Mouse (Mus musculus) CD8-positive naive resting alpha-beta T cell, adult 2 months (primary cell): ENCODE measurements around the gene Zbtb33.

Experiments used
- DNase-seq, 2 experiments: peaks; one replicate each; pipeline ENCODE4 v3.0.0; 2022; ENCODE audit warnings: low read depth in 2 of 2, low spot score in 2 of 2

The Zbtb33 gene

GRCm38 (mm10) chrX:38189552-38190457 lies at the start of gene Zbtb33:
Gene Zbtb33 (plus strand): TSS chrX:38189793.
- DNase-seq, result peak; percentile 80 to 82

GRCm38 (mm10) chrX:38159097-38159496 lies 30.5 kb upstream of the Zbtb33 start:
- DNase-seq, result no peak

- DNase-seq, result no peak
Measured at GRCm38 (mm10) chrX:38165315-38165714, 24.3 kb upstream of the Zbtb33 start.

GRCm38 (mm10) chrX:38166064-38166463 lies 23.5 kb upstream of the Zbtb33 start:
- no peak for DNase-seq

DNA sequence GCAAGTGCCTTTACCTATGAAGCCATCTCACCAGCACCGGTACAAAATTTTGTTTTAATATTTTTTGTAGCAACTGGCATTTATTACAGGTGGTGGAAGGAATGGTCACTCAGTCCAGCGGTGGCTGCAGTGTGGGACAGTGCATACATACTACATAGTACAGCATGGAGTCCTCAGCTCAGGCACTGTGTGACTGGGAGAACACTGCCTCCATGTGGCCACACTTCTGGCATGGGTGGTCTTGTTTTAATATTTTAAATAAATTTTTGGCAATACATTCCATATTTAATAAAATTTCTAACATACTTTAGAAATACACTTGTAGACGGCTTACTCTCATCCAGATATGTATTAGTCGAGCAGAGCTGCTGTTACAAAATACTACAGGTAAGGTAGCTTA lies 23.0 kb upstream of the Zbtb33 start:
- no peak for DNase-seq

- peak; percentile 33 to 39 for DNase-seq
Measured at GRCm38 (mm10) chrX:38179891-38180310, 9.7 kb upstream of the Zbtb33 start.

DNA sequence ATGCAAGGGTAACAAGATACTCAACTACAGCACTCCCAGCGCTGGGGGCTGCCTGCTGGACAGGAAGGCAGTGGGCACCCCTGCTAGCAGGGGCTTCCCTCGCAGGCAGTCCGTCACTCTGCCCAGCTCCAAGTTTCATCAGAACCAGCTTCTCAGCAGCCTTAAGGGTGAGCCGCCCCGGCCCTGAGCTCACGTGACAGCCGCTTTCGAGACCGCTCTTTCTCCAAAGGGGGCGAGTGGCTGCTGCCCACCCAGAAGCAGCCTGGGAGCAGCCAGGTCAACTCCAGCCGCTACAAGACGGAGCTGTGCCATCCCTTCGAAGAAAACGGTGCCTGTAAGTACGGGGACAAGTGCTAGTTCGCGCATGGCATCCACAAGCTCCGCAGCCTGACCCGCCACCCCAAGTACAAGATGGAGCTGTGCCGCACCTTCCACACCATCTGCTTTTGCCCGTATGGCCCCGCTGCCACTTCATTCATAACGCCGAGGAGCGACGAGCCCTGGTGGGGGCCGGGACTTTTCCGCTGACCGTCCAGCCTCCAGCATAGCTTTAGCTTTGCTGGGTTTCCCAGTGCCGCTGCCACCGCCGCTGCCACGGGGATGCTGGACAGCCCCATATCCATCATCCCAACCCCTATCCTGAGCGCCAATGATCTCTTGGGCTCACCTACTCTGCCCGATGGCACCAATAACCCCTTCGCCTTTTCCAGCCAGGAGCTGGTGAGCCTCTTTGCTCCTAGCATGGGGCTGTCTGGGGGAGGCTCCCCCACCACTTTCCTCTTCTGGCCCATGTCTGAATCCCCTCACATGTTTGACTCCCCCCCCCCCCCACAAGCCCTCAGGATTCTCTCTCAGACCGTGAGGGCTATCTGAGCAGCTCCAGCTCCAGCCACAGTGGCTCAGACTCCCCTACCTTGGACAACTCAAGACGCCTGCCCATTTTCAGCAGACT lies 8.7 kb upstream of the Zbtb33 start:
- DNase-seq, result peak; percentile 3 to 15

- DNase-seq, result peak; percentile 52 to 53
Measured at GRCm38 (mm10) chrX:38181608-38182258, 7.9 kb upstream of the Zbtb33 start.

GRCm38 (mm10) chrX:38185520-38185919 lies 4.1 kb upstream of the Zbtb33 start:
- no peak for DNase-seq

- no peak for DNase-seq
Measured at GRCm38 (mm10) chrX:38190458-38190764, 818 bp downstream of the Zbtb33 start.

- no peak for DNase-seq
Measured at GRCm38 (mm10) chrX:38201816-38202215, 12.2 kb downstream of the Zbtb33 start.

DNA sequence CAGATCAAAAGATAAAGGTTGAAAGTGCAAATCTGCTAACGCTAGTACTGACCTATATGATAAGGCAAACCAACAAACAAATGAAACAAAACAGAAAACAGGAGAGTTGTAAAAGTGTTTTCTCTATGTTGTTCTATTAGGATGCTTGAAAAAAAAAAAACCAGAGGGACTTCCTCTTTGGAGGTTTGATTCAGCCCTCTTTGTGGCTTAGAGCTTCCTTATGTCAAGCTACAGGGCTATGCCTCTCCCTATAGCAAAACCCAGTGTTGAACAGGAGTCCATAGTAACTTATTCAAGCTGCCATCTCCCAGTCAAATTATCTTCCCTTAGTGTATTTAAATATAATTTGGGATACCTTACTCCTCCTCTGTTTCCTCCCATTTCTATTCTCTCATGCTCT lies 17.8 kb downstream of the Zbtb33 start:
- no peak for DNase-seq

DNA sequence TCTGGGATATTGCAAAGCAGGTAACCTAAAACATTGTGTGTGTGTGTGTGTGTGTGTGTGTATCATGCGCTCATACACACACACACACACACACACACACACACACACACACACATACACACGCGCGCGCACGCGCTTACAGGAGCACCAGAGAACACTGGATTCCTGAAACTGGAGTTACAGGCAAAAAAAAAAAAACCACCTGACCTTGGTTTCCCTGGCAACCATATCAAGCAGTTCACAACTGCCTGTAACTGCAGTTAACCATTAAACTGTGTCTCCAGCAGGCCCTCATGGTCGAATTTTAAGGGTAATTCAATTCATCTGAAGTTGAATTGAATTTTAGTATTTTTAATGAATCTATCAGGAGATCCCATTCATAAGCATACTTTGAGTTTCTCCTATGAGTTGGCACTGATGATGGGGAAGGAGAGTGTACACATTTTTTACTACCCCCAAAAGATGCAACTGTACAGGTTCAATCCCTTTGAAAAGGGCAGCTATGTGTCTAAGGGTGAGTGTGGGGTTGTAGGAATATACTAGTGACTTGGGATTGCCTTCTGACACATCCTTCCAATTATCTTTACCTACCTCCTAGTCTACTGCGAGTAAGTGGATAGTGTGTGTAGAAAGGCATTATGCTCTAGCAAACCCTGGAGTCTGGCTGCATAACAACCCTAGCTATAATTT lies 27.5 kb downstream of the Zbtb33 start:
- DNase-seq, result no peak

DNA sequence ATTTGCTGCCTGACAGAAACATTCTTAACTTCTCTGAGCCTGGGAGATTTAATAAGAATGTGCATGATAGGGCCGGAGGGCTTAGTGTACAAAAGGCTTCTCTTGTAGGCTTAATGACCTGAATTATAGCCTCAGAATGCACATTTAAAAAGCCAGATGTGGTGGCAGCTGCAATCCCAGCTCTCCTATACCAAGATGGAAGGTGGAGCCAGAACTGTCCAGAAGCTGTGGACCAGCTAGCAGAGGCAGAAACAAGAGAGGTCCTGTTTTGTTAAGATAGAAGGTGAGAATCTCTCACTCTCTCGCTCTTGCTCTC lies 28.0 kb downstream of the Zbtb33 start:
- DNase-seq, result no peak

DNA sequence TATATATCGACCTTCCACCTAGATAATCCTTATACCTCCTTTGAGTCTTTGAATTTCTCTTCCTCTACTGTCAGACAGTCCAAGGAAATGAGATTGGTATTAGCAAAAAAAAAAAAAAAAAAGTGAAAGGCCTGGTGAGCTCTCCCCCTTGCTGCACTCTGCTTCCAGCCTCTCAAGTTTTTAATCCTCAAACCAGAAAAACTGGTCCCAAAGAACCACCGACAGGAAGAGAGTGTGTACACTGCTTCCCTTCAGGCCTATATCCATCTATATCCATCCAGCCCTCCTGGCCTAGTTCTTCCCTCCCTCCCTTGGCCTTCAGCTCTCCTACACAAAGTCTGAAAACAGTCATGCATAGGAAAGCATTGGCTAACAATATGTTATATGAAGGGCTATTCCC lies 33.2 kb downstream of the Zbtb33 start:
- no peak for DNase-seq

- no peak for DNase-seq
Measured at GRCm38 (mm10) chrX:38229888-38230287, 40.3 kb downstream of the Zbtb33 start.

DNA sequence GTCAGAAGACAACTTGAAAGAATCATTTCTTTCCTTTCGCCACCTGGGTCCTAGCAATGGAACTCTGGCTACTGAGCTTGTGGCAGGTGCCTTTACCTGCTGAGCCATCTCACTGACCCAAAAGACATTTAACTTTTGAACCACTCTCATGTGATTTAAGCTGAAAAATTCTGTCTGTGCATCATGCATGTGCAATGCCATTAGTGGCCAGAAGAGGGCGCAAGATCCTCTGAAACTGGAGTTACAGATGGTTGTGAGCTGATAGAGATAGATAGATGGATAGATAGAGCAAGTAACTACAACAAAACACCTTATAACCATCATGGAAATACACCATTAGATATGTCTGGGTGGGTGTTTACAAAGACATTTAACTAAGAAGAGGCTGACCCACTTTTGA lies 48.1 kb downstream of the Zbtb33 start:
- DNase-seq, result peak in 1 of 2 experiments; percentile 44
